Mouse (Mus musculus) embryonic facial prominence, embryonic 11.5 days (tissue): ENCODE results near the gene Zfyve19. TPM values are rescaled to one million over a fixed set of nuclear protein-coding genes. Genes with fewer than 3 reads are reported as not detected.
A peak's percentile ranks its signal among the peaks of the same experiment; 100 is the strongest.

ENCODE experiments used
- ATAC-seq: fragments of 200-750 bp; cut with Nextera tagmentation; replicated peaks from 2 replicates; pipeline ENCODE4 v1.8.0; 2017; ENCODE audit warnings: low read depth; ENCODE audit not compliant: insufficient number of reproducible peaks, low FRiP score, low TSS enrichment
- DNase-seq: peaks from one replicate; pipeline ENCODE4 v3.0.0-alpha.2; 2015; ENCODE audit warnings: low spot score
- H3K27ac ChIP-seq: fragments of 300-500 bp; sonication (generic); replicated peaks from 2 replicates; pipeline ENCODE4 v1.5.1; 2014; ENCODE audit warnings: mild to moderate bottlenecking, low read depth, low read length, control low read depth
- H3K27me3 ChIP-seq: fragments of 300-500 bp; sonication (generic); 2 replicates; pipeline ENCODE4 v1.6.1; 2014; ENCODE audit warnings: mild to moderate bottlenecking, low read length, moderate library complexity, mixed read lengths; ENCODE audit not compliant: control insufficient read depth, insufficient read depth
- H3K36me3 ChIP-seq: fragments of 300-500 bp; sonication (generic); replicated peaks from 2 replicates; pipeline ENCODE4 v1.6.1; 2014; ENCODE audit warnings: low read depth, mild to moderate bottlenecking, low read length, moderate library complexity, mixed read lengths; ENCODE audit not compliant: control insufficient read depth, insufficient read depth
- H3K4me1 ChIP-seq: fragments of 300-500 bp; sonication (generic); 2 replicates; pipeline ENCODE4 v1.6.1; 2014; ENCODE audit warnings: low read length, mixed read lengths; ENCODE audit not compliant: control insufficient read depth, insufficient read depth
- H3K4me2 ChIP-seq: fragments of 300-500 bp; sonication (generic); 2 replicates; pipeline ENCODE4 v1.6.1; 2014; ENCODE audit warnings: low read depth, mild to moderate bottlenecking, control low read depth, low read length, moderate library complexity
- H3K4me3 ChIP-seq: fragments of 300-500 bp; sonication (generic); 2 replicates; pipeline ENCODE4 v1.5.1; 2014; ENCODE audit warnings: low read depth, low read length, control low read depth
- H3K9ac ChIP-seq: fragments of 300-500 bp; sonication (generic); replicated peaks from 2 replicates; pipeline ENCODE4 v1.6.1; 2014; ENCODE audit warnings: mild to moderate bottlenecking, control low read depth, low read length
- H3K9me3 ChIP-seq: fragments of 300-500 bp; sonication (generic); replicated peaks from 2 replicates; pipeline ENCODE4 v1.6.1; 2016; ENCODE audit warnings: mild to moderate bottlenecking, low read length, inconsistent platforms, mixed read lengths; ENCODE audit not compliant: control insufficient read depth
- WGBS: fragments of 180-500 bp; shearing (Covaris S2); extraction: QIAGEN DNeasy Blood & Tissue Kit; methylation state at CpG from one replicate; pipeline ENCODE4 v1.1.7; 2014; 5-methylcytosine and 5-hydroxymethylcytosine counted together
- polyA plus RNA-seq: library from polyadenylated mRNA; unstranded; fragments of >200 nt; fragmentation: Nextera tagmentation; extraction: Ambion mirVana; gene quantifications from 2 replicates; pipeline ENCODE4 v1.2.1, GENCODE M21; 2014

The Zfyve19 gene
- polyA plus RNA-seq, 1 experiment from 2014 or later: 44.3 TPM

DNA sequence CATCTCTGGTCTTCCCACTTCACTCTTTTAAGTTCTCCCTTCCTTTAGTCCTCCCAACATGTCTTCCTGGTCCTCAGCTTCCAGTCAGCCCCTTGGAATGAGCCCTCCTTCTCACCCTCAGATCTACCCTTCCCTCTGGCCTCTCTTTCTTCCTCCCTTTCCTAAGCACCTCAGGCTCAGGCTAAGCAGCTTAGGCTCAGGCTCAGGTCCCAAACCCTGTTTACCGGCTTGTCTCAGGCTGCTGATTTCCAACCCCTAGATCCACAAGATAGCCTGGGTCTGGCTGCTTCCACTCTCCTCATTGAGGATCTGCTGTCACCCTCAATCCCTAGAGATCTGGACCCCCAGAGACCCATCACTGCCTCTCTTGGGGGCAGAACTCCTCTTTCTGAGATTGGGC, 10.4 kb upstream of the Zfyve19 start:
- Histone ChIP-seq H3K27me3 (no peaks in the 10 kb centered on the region), H3K9ac (no peak overlapping the region), H3K9me3 (no peaks in the 10 kb centered on the region), H3K4me1 (no peaks in the 10 kb centered on the region; the same call in 1 of the 2 replicates), H3K36me3 (no peaks in the 10 kb centered on the region), H3K4me2 (no peak overlapping the region), H3K27ac (no peak overlapping the region), H3K4me3 (no peak overlapping the region)
- 23% methylated on average over 1 of the region's 1 CpGs for WGBS
- DNase-seq (no peak), ATAC-seq (no peak)

- WGBS: 59% methylated on average over 3 of the region's 3 CpGs
- ATAC-seq: no peak
- Histone ChIP-seq H3K36me3 (no peaks in the 10 kb centered on the region), H3K4me1 (no peaks in the 10 kb centered on the region; the same call in 1 of the 2 replicates), H3K27me3 (no peaks in the 10 kb centered on the region), H3K4me3 (no peak overlapping the region), H3K4me2 (no peak overlapping the region), H3K27ac (no peak overlapping the region), H3K9me3 (no peaks in the 10 kb centered on the region), H3K9ac (no peak overlapping the region)
- DNase-seq: no peak
These were observed 9.5 kb upstream of the Zfyve19 start for GRCm38 (mm10) chr2:119198934-119199333.

DNA sequence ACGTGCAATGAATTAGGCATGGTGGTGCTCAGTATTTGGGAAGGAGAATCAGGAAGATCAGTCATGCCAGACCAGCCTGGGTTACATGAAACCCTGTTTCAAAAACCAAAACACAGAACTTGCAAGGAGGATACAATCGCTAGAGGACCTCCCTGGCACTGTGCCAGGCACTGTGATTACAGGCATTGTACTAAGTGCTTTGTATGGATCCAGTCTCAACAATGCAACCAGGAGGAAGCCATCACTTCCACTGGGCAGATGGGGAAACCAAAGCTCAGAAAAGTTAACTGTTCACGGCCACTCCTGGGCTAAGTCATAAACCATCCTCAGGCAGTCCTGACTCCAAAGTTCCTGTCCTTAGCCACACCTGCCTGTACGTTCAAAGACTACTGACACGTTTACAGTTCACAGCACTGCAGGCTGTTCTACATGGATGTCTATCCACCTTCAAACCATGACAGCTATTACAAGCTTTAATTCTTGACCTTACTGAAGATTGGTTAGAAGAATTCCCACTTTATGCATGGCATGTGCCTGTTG, 5.4 kb upstream of the Zfyve19 start:
- no peaks in the 10 kb centered on the region for H3K9me3 ChIP-seq
- WGBS: 82% methylated on average over 5 of the region's 5 CpGs
- H3K36me3 ChIP-seq: no peaks in the 10 kb centered on the region
- H3K27ac ChIP-seq: no peak overlapping the region
- H3K4me2 ChIP-seq: no peak overlapping the region
- H3K9ac ChIP-seq: no peak overlapping the region
- H3K27me3 ChIP-seq: no peaks in the 10 kb centered on the region
- DNase-seq (peak; percentile 32), ATAC-seq (no peak)
- H3K4me1 ChIP-seq: no peaks in the 10 kb centered on the region
- H3K4me3 ChIP-seq: no peak overlapping the region

DNA sequence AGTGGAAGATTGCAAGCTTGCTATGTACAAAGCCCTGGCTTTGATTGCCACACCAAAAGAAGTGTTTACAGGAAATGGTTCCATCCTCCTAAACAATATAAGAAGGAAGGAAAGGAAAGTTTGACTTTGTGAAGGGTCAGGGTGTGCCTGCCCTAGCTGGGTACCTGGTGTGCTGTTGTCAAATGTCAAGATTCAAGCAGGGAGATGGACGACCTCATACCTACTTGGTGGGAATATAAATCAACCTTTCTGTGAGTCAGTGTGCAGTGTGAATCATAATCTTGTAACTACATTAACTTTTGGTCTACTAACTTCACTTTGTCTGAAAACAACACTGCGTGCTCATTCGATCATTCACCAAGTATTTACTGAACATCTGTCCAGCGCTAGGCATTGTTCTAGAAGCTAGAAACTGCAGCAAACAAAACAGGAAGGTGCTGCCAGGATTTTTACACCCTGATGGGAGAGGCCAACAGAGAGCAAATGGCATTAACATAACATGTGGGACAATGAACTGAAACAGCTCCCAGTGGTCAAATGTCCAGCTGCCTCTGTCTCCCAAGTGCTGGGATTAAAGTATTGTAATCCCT, 4.5 kb upstream of the Zfyve19 start:
- no peak overlapping the region for H3K27ac ChIP-seq
- no peaks in the 10 kb centered on the region for H3K36me3 ChIP-seq
- H3K9me3 ChIP-seq: no peaks in the 10 kb centered on the region
- 82% methylated on average over 4 of the region's 4 CpGs for WGBS
- H3K4me3 ChIP-seq: no peak overlapping the region
- ATAC-seq: no peak
- no peak overlapping the region for H3K9ac ChIP-seq
- no peaks in the 10 kb centered on the region for H3K4me1 ChIP-seq
- no peaks in the 10 kb centered on the region for H3K27me3 ChIP-seq
- H3K4me2 ChIP-seq: no peak overlapping the region
- no peak for DNase-seq

- WGBS: 23% methylated on average over 6 of the region's 6 CpGs
- H3K9me3 ChIP-seq: no peaks in the 10 kb centered on the region
- H3K4me3 ChIP-seq: peak overlapping the region; percentile 73
- peak overlapping the region; percentile 32 for H3K4me2 ChIP-seq
- H3K36me3 ChIP-seq: no peaks in the 10 kb centered on the region
- H3K9ac ChIP-seq: peak overlapping the region; percentile 67
- H3K27me3 ChIP-seq: no peaks in the 10 kb centered on the region
- ATAC-seq (no peak; the same call in 1 of the 2 replicates), DNase-seq (no peak)
- peak overlapping the region; percentile 64; the same call in 1 of the 2 replicates for H3K27ac ChIP-seq
- H3K4me1 ChIP-seq: 0 out of 2 replicates have a peak, but pooled peaks cover 3% of the 10 kb centered on the region
These were observed 465 bp upstream of the Zfyve19 start for GRCm38 (mm10) chr2:119207961-119208343.

- Histone ChIP-seq H3K4me1 (0 out of 2 replicates have a peak, but pooled peaks cover 3% of the 10 kb centered on the region), H3K4me2 (peak overlapping the region; percentile 49), H3K27ac (no peak overlapping the region), H3K9ac (peak overlapping the region; percentile 74), H3K36me3 (no peaks in the 10 kb centered on the region), H3K9me3 (no peaks in the 10 kb centered on the region), H3K4me3 (peak overlapping the region; percentile 73), H3K27me3 (no peaks in the 10 kb centered on the region)
- 2% methylated on average over 13 of the region's 13 CpGs for WGBS
- ATAC-seq (no peak), DNase-seq (peak; percentile 43)
These were observed 725 bp downstream of the Zfyve19 start for GRCm38 (mm10) chr2:119209176-119209507.

GRCm38 (mm10) chr2:119229775-119230704, 21.6 kb downstream of the Zfyve19 start, which contains the start of gene Ppp1r14d:
Gene Ppp1r14d, minus strand, starts transcription at chr2:119229906.
- Histone ChIP-seq H3K36me3 (no peaks in the 10 kb centered on the region), H3K4me3 (no peak within 1 kb of the TSS), H3K4me2 (no peak within 1 kb of the TSS), H3K27ac (no peak within 1 kb of the TSS), H3K27me3 (no peaks in the 10 kb centered on the region), H3K4me1 (no peaks in the 10 kb centered on the region), H3K9me3 (no peaks in the 10 kb centered on the region), H3K9ac (no peak within 1 kb of the TSS)
- 68% methylated on average over 6 of the region's 6 CpGs for WGBS
- no peak for DNase-seq
- no peak for ATAC-seq
